Mouse (Mus musculus) MEL (cell line): ENCODE measurements at regions not wholly inside any gene's neighbourhood (a gene's known extent, or its start where the extent isn't known, plus 50 kb on each side); places are given as distances from the start of the nearest gene placed in this dataset.

Source experiments
- DNase-seq: peaks from one replicate; pipeline ENCODE4 v3.0.0; 2011; ENCODE audit warnings: low read depth, low spot score
- H3K27ac ChIP-seq: 2 replicates; pipeline ENCODE4 v1.5.1; 2012; ENCODE audit warnings: low read depth, mild to moderate bottlenecking, control low read depth, low read length, moderate library complexity; ENCODE audit not compliant: control insufficient read depth
- H3K27me3 ChIP-seq, 2 experiments: fragments of 150-350 bp in 1 of 2; sonication (generic) in 1 of 2; 2 replicates each; pipeline ENCODE4 v1.6.1; 2012; ENCODE audit warnings: low read length in 2 of 2, mild to moderate bottlenecking in 2 of 2, improper control_type of control experiment in 1 of 2, moderate library complexity in 1 of 2; ENCODE audit not compliant: insufficient read depth in 2 of 2, control insufficient read depth in 1 of 2
- H3K36me3 ChIP-seq, 2 experiments: 2 replicates each; pipeline ENCODE4 v1.6.1; 2012 to 2014; ENCODE audit warnings: low read length in 2 of 2, improper control_type of control experiment in 1 of 2, inconsistent platforms in 1 of 2, mild to moderate bottlenecking in 1 of 2; ENCODE audit not compliant: insufficient read depth in 2 of 2, control insufficient read depth in 1 of 2
- H3K4me1 ChIP-seq, 2 experiments: fragments of 150-350 bp in 1 of 2; sonication (generic) in 1 of 2; 2 replicates each; pipeline ENCODE4 v1.6.1; 2012; ENCODE audit warnings: low read length in 2 of 2, improper control_type of control experiment in 1 of 2, mild to moderate bottlenecking in 1 of 2; ENCODE audit not compliant: insufficient read depth in 2 of 2, control insufficient read depth in 1 of 2
- H3K4me3 ChIP-seq, 2 experiments: fragments of 150-350 bp in 1 of 2; sonication (generic) in 1 of 2; 2 replicates each; pipeline ENCODE4 v1.5.1; 2012; ENCODE audit warnings: low read depth in 2 of 2, low read length in 2 of 2, mild to moderate bottlenecking in 2 of 2, moderate library complexity in 2 of 2, control low read depth in 1 of 2, improper control_type of control experiment in 1 of 2; ENCODE audit not compliant: control insufficient read depth in 1 of 2, insufficient read depth in 1 of 2
- H3K79me2 ChIP-seq: 2 replicates; pipeline ENCODE4 v1.6.1; 2012; ENCODE audit warnings: mild to moderate bottlenecking, low read length, moderate library complexity; ENCODE audit not compliant: control insufficient read depth, poor library complexity, insufficient read depth
- H3K9ac ChIP-seq: 2 replicates; pipeline ENCODE4 v1.6.1; 2012; ENCODE audit warnings: low read depth, mild to moderate bottlenecking, control low read depth, low read length, moderate library complexity; ENCODE audit not compliant: control insufficient read depth, poor library complexity, severe bottlenecking
- H3K9me3 ChIP-seq: fragments of 150-350 bp; sonication (generic); replicated peaks from 2 replicates; pipeline ENCODE4 v1.6.1; 2012; ENCODE audit warnings: mild to moderate bottlenecking, low read length, improper control_type of control experiment, moderate library complexity; ENCODE audit not compliant: insufficient read depth
- BHLHE40 ChIP-seq: IDR thresholded peaks from 2 replicates; pipeline ENCODE4 v1.6.1; 2012; ENCODE audit warnings: low read depth, mild to moderate bottlenecking, inconsistent platforms, low read length, improper control_type of control experiment, borderline replicate concordance
- CTCF ChIP-seq, 3 experiments: IDR thresholded peaks in 2 of 3; conservative IDR thresholded peaks in 1 of 3; 2 replicates each; pipeline ENCODE4 v1.5.1; 2011 to 2012; ENCODE audit warnings: low read length in 3 of 3, low read depth in 2 of 3, mild to moderate bottlenecking in 2 of 3, improper control_type of control experiment in 1 of 3, inconsistent platforms in 1 of 3, mixed read lengths in 1 of 3, moderate library complexity in 1 of 3; ENCODE audit not compliant: control insufficient read depth in 1 of 3, insufficient read depth in 1 of 3, poor library complexity in 1 of 3, severe bottlenecking in 1 of 3
- E2F4 ChIP-seq: IDR thresholded peaks from 2 replicates; pipeline ENCODE4 v1.6.1; 2011; ENCODE audit warnings: low read depth, low read length, improper control_type of control experiment, borderline replicate concordance
- EP300 ChIP-seq, 2 experiments: IDR thresholded peaks; 2 replicates each; pipeline ENCODE4 v1.6.1; 2011; ENCODE audit warnings: improper control_type of control experiment in 2 of 2, low read length in 2 of 2, low read depth in 1 of 2, mild to moderate bottlenecking in 1 of 2
- ETS1 ChIP-seq: IDR thresholded peaks from 2 replicates; pipeline ENCODE4 v1.6.1; 2012; ENCODE audit warnings: low read depth, mild to moderate bottlenecking, inconsistent platforms, low read length, improper control_type of control experiment, moderate library complexity
- GATA1 ChIP-seq: IDR thresholded peaks from 2 replicates; pipeline ENCODE4 v1.6.1; 2011; ENCODE audit warnings: low read depth, low read length, improper control_type of control experiment
- HCFC1 ChIP-seq: IDR thresholded peaks from 2 replicates; pipeline ENCODE4 v1.6.1; 2012; ENCODE audit warnings: low read depth, mild to moderate bottlenecking, inconsistent platforms, low read length, improper control_type of control experiment, moderate library complexity
- KAT2A ChIP-seq: conservative IDR thresholded peaks from 2 replicates; pipeline ENCODE4 v1.6.1; 2012; ENCODE audit warnings: low read depth, low read length, improper control_type of control experiment, inconsistent platforms
- MAX ChIP-seq: IDR thresholded peaks from 2 replicates; pipeline ENCODE4 v1.6.1; 2011; ENCODE audit warnings: low read length, improper control_type of control experiment
- MAZ ChIP-seq: IDR thresholded peaks from 2 replicates; pipeline ENCODE4 v1.6.1; 2012; ENCODE audit warnings: low read depth, mild to moderate bottlenecking, inconsistent platforms, low read length, improper control_type of control experiment
- POLR2AphosphoS5 ChIP-seq: IDR thresholded peaks from 2 replicates; pipeline ENCODE4 v1.6.1; 2012; ENCODE audit warnings: low read depth, borderline replicate concordance, mild to moderate bottlenecking, inconsistent platforms, low read length, moderate library complexity, mixed read lengths
- RCOR1 ChIP-seq: IDR thresholded peaks from 2 replicates; pipeline ENCODE4 v1.6.1; 2012; ENCODE audit warnings: low read depth, mild to moderate bottlenecking, inconsistent platforms, low read length, improper control_type of control experiment
- SIN3A ChIP-seq: IDR thresholded peaks from 2 replicates; pipeline ENCODE4 v1.6.1; 2012; ENCODE audit warnings: low read length, improper control_type of control experiment, inconsistent platforms
- USF1 ChIP-seq: IDR thresholded peaks from 2 replicates; pipeline ENCODE4 v1.6.1; 2014; ENCODE audit warnings: low read depth, mild to moderate bottlenecking, inconsistent platforms, low read length, improper control_type of control experiment, moderate library complexity
- ZC3H11A ChIP-seq: IDR thresholded peaks from 2 replicates; pipeline ENCODE4 v1.6.1; 2012; ENCODE audit warnings: low read depth, mild to moderate bottlenecking, inconsistent platforms, low read length, improper control_type of control experiment
- ZNF384 ChIP-seq: IDR thresholded peaks from 2 replicates; pipeline ENCODE4 v1.6.1; 2012; ENCODE audit warnings: low read depth, mild to moderate bottlenecking, inconsistent platforms, low read length, improper control_type of control experiment

GRCm38 (mm10) chr7:70067071-70067470, 299.5 kb downstream of the Nr2f2 start:
- Histone ChIP-seq H3K9me3 (no peaks in the 10 kb centered on the region), H3K27me3 (no peaks in the 10 kb centered on the region), H3K9ac (no peak overlapping the region), H3K4me1 (no peaks in the 10 kb centered on the region), H3K79me2 (no peaks in the 10 kb centered on the region), H3K27ac (no peak overlapping the region), H3K4me3 (no peak overlapping the region), H3K36me3 (no peaks in the 10 kb centered on the region)
- DNase-seq: no peak
- TF ChIP-seq SIN3A: no peak
- no peak for TF ChIP-seq GATA1
- no peak for TF ChIP-seq POLR2AphosphoS5
- TF ChIP-seq ETS1: no peak
- no peak for TF ChIP-seq CTCF (IDR thresholded peaks at IDR 0.05 in 2 of 3, conservative IDR thresholded peaks at IDR 0.05 in 1 of 3; ENCODE audit: control insufficient read depth in 1 of 3, insufficient read depth in 1 of 3, low read depth in 2 of 3, low read length in 3 of 3, poor library complexity in 1 of 3, severe bottlenecking in 1 of 3)
- no peak for TF ChIP-seq ZNF384
- no peak for TF ChIP-seq BHLHE40
- no peak for TF ChIP-seq HCFC1
- TF ChIP-seq MAZ: no peak
- no peak for TF ChIP-seq ZC3H11A

DNA sequence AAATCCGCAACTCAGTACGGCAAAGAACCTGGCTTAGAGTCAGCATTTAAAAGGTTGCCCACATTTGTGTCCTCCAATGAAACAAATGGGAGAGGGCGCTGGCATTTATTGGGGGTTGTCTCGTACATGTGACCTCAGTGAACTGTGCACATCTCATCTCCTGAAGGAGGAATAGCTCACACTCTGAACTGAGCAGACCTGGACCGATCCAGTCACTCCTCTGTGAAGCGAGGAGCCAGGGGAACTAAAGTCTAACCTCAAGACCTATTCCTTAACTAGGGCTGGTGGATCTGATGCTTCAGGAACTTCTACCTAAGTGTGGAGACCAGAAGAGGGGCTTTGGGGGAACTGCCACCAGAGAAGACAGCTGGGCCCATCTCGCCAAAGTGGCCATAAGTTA, 300.1 kb downstream of the Nr2f2 start:
- H3K27me3 ChIP-seq: no peaks in the 10 kb centered on the region
- no peaks in the 10 kb centered on the region for H3K4me1 ChIP-seq
- no peak overlapping the region for H3K4me3 ChIP-seq
- TF ChIP-seq HCFC1: no peak
- no peak for TF ChIP-seq BHLHE40
- no peak for TF ChIP-seq E2F4
- no peak for TF ChIP-seq SIN3A
- H3K36me3 ChIP-seq: no peaks in the 10 kb centered on the region
- no peaks in the 10 kb centered on the region for H3K9me3 ChIP-seq
- no peak overlapping the region for H3K9ac ChIP-seq
- H3K79me2 ChIP-seq: no peaks in the 10 kb centered on the region
- H3K27ac ChIP-seq: no peak overlapping the region
- no peak for DNase-seq

- Histone ChIP-seq H3K27ac (no peak overlapping the region), H3K36me3 (no peaks in the 10 kb centered on the region), H3K79me2 (no peaks in the 10 kb centered on the region)
- DNase-seq: no peak
- TF ChIP-seq E2F4 (no peak), RCOR1 (no peak), USF1 (no peak), GATA1 (no peak), EP300 (IDR thresholded peaks at IDR 0.05; ENCODE audit: low read depth in 1 of 2, low read length in 2 of 2) (no peak), KAT2A (no peak), MAX (no peak), SIN3A (no peak)
- TF ChIP-seq, all 39 proteins: peak for 0
- H3K4me3 ChIP-seq: no peak overlapping the region
- no peaks in the 10 kb centered on the region for H3K9me3 ChIP-seq
- H3K9ac ChIP-seq: no peak overlapping the region
- no peaks in the 10 kb centered on the region for H3K27me3 ChIP-seq
- no peaks in the 10 kb centered on the region for H3K4me1 ChIP-seq
Observed at GRCm38 (mm10) chr7:70065471-70066130, 300.9 kb downstream of the Nr2f2 start.
